Mouse (Mus musculus) spleen, postnatal 4 days (tissue): ENCODE data around the gene Ifi27l2b.
A peak's percentile ranks its signal among the peaks of the same experiment; 100 is the strongest.

Experiments
- DNase-seq, 2 experiments: peaks; one replicate each; pipeline ENCODE4 v3.0.0; 2022; ENCODE audit warnings: low spot score in 2 of 2

Gene Ifi27l2b

DNA sequence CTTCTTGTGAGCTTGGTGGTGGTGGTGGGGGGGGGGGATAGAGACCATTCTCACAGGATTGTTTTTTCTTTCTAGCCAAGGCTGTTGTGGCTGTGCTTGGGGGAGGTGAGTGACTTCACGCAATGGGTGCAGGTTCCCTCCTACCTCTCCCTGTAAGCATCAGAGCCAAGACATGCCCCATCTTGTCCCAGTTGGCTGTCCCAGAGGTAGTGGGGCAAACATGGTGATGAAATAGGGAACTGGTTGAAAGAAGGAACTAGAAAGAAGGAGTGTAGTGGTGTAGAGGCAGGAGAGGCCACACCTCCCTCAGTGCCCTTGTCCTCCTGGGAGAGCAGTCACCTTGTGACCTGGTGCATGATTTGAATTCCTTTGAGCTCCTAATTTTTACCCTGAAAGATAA is 19.4 kb downstream of the Ifi27l2b start:
- DNase-seq: no peak

DNA sequence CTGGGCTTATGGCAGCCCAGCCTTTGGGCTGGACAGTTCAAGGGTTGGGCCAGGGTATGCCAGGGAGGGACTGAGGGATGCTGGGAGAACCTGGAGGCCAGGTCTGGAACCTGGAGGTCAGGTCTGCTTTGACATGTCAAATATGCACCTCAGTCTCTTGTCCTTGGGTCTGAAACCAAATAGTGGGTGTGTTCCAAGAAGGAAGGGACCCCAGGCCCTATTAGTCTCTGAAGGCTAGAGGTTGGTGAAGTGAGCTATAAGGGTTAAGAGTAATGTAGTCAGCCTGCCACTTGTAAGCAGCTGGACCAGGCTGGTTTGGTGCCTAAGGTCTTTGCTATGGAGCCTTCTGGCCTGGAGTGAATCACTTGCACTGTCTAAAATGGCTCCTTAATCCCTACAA is 22.2 kb downstream of the Ifi27l2b start:
- no peak for DNase-seq

DNA sequence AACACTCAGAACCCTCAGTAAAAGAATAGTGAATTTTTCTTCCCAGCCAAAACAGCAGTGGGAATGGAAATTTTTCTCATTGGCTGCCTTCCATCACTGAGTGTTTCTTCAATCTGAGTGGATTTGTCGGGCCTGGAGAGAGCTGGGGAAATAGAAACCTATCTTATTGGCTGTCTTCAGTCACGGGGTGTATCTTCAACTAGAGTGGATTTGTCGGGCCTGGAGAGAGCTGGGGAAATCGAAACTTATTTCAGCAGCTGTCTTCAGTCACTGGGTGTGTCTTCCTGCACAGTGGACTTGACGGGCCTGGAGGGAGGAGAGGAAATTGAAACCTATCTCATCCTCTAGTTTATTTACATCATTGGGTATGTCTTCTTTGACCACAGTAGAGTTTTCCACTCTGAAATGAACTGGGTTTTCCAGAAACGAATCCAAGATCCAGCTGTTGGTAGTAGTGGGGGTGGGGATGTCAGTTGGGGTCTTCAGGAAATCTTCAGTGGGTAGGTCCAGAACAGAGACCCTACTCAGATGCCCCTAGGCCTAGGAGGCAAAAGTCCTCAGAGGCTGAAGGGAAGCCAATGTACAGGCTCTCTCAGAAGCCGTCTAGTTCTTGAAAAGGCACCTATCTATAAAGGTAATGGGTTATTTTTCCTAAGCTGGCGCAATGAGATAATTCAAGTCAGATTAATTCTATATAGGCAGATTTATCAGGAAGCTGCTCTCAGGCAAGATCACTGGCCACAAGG is 22.9 kb downstream of the Ifi27l2b start, which contains the start of gene Ifi27:
Gene Ifi27, plus strand, starts transcription at position 226 of the 746 bp plus-strand sequence.
- DNase-seq: peak in 1 of 2 experiments; percentile 40

DNA sequence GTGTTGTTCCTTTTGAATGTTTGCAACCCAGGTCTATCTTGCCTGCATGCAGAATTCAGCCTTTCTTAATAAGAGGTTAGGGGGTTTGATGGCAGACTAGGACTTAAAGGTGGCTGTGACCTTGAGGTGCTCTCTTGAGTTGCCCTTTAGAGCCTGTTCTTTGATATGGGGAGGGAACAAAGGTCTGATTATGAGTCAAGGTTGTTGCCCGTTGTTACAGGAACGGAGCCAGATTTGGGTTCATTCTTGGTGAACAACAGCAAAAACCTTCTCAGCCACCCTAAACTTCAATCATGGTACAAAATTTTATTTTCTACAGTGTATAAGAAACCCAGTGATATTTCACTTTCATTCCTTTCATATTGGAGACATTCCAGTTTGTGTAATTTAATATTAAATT is 23.6 kb downstream of the Ifi27l2b start:
- DNase-seq: no peak

DNA sequence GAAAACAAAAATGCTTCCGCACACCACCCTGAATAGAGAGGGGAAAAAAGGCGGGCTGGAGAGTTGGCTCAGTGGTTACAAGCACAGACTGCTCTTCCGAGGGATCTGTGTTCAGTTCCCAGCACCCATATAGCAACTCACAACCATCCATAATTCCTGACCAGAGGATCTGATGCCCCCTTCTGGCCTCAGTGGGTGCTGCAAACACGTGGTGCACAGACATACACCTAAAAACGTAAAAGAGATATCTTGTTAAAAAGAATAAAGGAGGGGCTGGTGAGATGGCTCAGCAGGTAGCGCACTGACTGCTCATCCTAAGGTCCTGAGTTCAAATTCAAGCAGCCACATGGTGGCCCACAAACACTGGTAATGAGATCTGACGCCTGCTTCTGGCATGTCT is 30.3 kb downstream of the Ifi27l2b start:
- DNase-seq: peak in 1 of 2 experiments; percentile 57

DNA sequence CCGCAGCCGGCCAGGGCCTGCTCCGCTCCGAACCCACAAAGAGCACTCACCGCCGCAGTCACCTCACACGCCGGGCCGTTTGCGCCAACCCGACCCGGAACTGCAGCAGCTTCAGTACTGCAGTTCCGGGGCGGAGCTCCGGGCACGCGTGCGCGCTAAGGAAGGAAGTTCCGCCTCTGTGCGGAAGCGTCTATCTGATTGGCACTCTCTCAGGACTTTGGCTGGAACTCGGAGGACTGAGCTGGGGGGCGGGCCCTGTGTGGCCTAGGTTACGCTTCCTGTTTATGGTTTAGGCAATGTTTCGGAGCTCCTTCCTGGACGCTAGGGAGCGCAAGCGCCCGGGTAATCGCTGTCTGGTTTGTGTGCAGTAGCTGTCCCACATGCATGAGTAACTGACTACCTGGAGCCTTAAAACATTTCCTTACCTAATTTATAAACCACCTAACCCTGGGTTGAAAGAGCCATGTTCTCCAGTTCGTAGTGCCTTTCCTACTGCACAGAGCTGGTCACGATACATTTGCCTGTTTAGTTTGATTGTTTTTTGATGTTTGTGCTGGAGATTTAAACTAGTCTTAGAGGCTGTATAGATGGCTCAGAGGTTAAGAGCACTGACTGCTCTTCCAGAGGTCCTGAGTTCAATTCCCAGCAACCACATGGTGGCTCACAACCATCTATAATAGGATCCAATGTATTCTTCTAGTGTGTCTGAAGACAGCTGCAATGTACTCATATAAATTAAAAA is 31.1 kb downstream of the Ifi27l2b start, which contains the start of gene Ddx24:
Gene Ddx24, minus strand, starts transcription at position 102 of the 742 bp plus-strand sequence.
- DNase-seq: peak; percentile 96 to 97

DNA sequence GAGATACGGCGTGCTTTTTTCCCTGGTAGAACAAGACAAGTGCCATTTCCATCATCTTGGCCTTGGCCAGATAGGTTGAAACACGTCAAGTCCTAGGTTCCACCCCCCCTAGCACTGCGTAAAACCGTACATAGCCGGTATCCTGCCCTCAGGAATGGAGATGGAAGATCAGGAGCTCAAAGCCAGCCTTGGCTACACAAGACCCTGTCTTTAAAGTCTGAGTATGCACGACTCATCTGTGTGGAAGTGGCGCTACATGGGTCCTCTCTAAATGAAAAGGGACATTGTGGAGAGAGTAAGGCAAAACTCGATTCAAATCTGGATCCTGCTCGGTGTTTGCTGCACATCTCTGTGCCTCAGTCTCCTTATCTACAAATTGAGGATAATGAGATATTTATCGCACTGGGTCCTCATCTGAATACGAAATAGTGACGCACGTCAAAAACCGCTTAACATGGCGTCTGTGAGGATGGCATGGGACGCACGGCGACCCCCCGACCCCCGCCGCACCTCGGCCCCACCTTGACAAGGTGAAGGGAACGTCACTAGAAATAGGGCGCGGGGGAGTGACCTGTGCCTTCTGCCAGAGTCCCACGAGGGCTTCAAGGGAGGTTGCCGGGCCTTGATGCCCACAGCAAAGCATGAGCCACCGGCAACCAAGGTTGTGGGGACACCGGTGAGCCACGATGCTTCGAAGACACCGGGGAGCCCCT is 31.9 kb downstream of the Ifi27l2b start:
- DNase-seq: no peak

DNA sequence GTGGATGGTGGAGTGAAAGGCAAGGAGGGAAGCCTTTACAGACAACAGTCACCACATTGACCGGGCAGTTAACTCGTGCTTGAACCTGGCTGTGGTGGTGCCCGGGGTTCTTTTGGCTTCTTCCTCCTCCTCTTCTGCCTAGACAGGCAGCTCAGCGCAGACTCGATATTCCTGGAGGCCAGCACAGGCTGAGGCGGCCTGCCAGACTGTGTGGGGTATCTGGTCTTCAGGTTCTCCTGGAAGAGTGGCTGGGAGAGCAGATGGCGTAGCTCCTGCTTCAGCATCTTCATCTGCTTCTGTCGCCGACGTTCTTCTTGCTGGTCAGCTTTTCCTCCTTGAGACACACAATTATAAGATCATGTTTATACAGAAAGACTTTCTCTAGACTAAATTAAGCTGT is 48.9 kb downstream of the Ifi27l2b start:
- DNase-seq: no peak

DNA sequence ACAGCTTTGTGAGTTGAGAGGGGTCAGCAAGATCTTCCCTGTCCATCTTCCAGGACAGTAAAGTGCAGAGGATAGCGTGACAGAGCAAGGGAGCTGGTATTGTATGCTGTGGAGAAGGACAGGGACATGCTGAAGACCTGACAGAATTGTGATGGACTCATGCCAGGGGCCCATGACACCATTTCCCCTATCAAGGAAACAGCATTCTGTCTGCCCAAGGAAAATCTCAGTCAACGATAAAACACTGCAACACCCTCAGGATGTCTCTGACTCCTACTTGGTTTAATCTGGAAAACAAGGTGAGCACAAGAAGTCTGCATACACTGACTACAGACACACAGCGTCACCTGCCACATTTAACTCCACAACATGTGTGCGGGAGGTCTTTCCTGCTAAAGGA is 49.3 kb downstream of the Ifi27l2b start, which contains the start of gene 9330161L09Rik:
Gene 9330161L09Rik, minus strand, starts transcription at position 101 of the 400 bp plus-strand sequence.
- no peak for DNase-seq

DNA sequence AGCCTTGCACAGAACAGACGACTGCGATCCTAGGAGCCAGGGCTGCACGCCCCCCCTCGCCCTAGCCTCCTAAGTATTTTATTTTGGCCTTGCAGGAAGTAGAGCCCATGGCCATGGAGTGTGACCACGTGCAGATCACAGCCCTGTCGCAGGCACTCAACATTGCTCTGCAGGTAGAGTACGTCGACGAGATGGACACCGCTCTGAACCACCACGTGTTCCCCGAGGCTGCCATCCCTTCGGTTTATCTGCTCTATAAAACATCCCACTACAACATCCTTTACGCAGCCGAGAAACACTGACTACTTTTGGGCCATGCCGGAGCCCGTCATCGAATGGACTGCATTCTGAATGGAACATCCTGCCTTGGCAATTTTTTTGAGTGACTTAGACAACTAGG is 52.9 kb downstream of the Ifi27l2b start:
- no peak for DNase-seq
